Mouse (Mus musculus): ENCODE results near the gene Gpr63. TPM values are rescaled to one million over a fixed set of nuclear protein-coding genes. Genes with fewer than 3 reads are reported as not detected.

Gpr63 gene
- polyA plus RNA-seq (2015; fragmentation: Nextera tagmentation; extraction: Ambion mirVana), result 0.53 and 0.73 TPM in 2 replicates

GRCm38 (mm10) chr4:24966299-24966991, at the start of gene Gpr63:
Gpr63 (plus strand) TSS chr4:24966407.

Other genes starting within 250 kb of the Gpr63 start
- 0.33 and 0.52 TPM in 2 replicates for gene Klhl32, start 115.3 kb upstream of the Gpr63 start, polyA plus RNA-seq (2015; fragmentation: Nextera tagmentation; extraction: Ambion mirVana)
- gene Ndufaf4, start 68.3 kb upstream of the Gpr63 start, polyA plus RNA-seq (2015; fragmentation: Nextera tagmentation; extraction: Ambion mirVana), result 51.1 and 55.8 TPM in 2 replicates

Data from skeletal muscle tissue, postnatal 0 days (tissue).